Mouse (Mus musculus) embryo, embryonic 10.5 days (tissue): Measurements from ENCODE around the gene H2afj.
"Not testable (repeated sequence)": the region's sequence is repeated elsewhere in the genome, so short reads cannot be mapped to it uniquely, and the experiment has no call there.

Source experiments
- DNase-seq: peaks from one replicate; pipeline ENCODE4 v3.0.0-alpha.2; 2015; ENCODE audit warnings: low spot score

H2afj gene

DNA sequence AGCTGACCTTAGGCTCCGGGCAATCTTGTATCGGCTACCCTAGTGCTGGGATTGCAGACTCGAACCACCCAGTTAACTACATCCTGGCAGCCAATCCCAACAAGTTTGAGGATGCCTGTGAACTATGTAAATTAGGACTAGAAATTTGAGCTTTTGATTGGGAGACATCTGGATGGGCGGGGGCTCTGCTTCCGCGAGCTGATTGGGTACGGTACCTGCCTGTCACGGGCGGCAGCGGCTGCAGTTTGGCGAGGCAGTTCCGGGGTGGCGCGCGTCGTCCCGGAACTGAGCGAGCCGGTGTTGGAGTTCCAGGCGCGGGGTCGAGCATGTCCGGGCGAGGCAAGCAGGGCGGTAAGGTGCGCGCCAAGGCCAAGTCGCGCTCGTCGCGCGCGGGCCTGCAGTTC lies at the start of gene H2afj:
Gene H2afj (plus strand): TSS at position 231 of the 404 bp plus-strand sequence.
- peak; percentile 96 for DNase-seq

DNA sequence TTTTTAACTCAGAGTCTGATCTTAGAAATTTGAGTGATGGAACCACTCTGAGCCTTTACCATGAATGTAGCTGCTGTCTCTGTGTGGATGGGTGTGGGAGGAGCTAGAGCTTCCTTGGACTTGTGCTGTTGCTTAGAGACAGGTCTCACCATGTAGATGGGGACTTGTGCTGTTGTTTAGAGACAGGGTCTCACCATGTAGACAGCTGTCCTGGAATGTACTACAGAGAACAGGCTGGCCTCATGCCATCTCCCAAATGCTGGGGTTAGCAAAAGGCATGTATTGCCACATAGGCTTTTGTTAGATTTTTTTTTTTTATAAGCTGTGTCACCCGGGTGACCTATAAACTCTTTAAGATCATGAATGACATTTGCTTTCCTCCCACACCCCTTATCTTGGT lies 44.1 kb upstream of the H2afj start:
- no peak for DNase-seq

DNA sequence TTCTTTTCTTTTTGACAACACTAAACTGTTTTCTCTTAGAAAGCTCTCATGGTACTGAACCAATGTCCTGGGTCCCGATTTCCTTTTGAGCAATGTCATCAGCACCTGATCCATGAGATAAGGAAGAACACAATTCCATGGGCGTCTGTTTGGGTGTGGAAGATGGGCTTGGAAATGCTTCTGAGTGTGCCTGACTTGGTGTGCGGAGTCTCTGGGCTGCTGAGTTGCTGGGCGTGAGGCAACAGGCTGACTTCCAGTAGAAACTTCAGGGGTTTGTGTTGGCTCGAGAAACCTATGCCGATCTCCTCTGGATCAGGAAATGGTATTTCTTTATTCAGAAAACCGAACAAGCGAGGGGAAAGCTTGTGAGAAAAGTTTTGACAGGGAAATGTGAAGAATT lies 38.9 kb upstream of the H2afj start:
- DNase-seq = no peak

DNA sequence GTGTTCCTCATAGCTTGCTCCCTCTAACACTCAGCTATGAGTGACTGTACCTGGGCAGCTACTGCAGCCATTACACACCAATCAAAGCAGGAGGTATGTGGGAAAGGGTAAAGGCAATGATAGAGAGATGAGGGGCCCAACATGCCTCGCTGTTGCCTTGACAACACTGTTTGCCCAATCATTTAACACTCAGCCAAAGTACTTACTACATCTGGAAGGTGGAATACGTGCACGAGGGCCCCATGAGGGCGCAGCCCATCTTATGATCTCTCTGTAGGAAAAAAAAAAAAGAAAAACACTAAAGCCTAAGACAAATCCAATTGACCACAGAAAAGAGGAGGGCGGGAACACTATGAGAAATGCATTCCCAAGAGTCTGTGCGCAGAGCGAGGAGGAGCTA lies 38.2 kb upstream of the H2afj start:
- no peak for DNase-seq

DNA sequence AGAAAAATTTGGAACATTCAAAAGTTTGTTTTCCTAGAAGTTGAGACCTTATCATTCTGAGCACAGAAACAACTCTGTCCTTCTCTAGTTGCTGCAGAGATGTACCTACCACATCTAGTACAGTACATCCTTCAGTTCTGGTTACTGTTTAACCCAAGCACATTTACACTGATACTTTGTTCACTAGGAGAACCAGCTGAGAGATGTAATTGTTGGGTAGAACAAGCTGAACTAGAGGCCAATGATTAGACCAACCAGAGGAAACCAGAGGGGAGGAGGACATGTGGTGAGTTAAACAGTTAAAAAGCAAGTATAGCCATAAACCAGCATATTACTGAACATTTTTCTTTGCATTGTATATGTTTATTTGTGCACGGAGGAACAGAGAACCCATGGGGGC lies 31.7 kb upstream of the H2afj start:
- DNase-seq = no peak

DNA sequence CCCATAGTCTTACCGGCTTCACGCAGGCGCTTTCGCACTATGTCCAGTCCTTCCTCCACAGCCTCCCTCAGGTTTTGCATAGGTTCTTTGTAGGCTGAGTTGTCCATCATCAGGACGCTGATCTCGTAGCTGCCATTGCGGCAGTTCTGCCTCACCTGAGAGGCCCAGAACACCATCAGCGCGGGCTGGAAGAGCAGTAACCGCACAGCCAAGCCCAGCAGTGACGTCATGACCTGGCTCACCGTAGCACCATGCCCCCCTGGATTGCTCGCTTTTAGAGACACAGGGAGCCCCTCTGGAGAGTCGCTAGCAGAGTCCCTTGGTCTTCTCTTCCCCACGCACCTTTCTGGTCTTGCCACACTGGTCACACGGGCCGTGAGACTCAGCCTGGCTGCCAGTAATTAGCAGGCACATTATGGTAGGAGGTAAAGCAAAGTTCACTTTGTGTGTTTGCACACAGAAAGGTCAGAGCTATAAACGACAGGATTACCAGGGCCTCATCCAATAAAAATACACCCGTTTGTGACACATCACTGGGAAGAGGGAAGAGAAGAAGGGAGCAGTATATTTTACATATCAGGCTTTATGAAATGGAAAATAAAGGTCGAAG lies 26.6 kb upstream of the H2afj start, which contains the start of gene Gucy2c:
Gene Gucy2c (minus strand): TSS at position 389 of the 610 bp plus-strand sequence.
- DNase-seq = no peak

DNA sequence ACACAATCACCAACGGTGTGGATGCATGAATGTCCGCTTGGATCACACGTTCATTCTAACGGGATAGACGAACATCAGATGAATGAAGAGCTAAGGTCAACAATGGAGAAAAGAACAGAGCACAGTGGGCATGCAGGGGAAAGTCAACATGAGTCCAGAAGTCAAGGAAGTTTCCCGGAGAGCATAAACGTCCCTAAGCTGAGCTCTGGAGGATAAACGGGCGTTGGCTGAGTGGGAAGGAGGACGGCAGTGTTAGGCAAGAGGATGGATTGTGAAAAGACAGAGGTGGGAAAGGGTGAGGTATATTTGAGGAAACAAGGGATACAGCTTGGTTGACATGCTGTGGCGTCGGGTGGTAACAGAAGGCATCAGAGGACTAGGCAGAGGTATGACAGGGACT lies 25.9 kb upstream of the H2afj start:
- no peak for DNase-seq

DNA sequence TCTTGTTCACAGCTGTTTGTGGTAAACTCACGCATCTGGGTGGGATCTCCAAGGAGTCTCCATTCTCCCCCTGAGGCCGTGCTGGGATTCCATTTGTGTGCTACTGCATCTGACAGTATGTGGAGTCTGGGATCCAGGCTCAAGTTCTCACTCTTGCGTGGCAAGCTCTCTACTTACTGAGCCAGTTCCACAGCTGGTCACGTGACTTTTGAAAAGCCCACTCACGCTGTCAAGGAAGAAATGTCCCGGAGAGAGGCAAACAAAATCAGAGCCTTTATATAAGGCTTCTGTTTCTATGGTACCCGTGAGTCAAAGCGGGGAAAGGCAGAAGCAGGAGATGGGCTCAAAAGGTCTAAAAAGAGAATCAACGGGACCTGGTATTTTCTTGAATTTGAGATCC lies 25.3 kb upstream of the H2afj start:
- DNase-seq = no peak

DNA sequence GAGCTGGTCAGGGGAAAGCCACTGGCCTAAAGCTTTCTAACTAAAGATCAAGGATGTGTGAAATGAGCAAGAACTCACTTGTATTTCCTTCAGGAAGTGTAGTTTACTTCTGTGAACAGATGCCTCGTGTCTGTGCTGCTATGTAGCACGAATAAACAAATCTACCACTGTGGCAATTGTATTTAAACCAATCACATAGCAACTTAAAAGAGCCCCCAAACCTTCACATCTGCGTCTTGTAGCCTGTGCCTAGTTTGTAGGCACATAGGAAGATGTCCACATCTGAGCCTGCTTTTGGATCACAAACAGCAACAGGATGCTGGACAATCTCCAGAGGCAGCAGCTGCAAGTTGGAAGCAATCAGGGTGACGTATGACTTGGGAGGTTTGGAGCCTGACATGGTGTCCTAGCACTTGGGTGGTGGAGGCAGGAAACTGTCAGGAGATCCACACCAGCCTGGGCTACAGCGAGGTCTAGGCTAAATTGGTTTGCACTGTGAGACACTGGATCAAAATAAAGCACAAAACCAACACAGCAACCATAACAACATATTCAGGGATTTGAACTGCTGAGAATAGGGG lies 18.6 kb upstream of the H2afj start:
- no peak for DNase-seq

DNA sequence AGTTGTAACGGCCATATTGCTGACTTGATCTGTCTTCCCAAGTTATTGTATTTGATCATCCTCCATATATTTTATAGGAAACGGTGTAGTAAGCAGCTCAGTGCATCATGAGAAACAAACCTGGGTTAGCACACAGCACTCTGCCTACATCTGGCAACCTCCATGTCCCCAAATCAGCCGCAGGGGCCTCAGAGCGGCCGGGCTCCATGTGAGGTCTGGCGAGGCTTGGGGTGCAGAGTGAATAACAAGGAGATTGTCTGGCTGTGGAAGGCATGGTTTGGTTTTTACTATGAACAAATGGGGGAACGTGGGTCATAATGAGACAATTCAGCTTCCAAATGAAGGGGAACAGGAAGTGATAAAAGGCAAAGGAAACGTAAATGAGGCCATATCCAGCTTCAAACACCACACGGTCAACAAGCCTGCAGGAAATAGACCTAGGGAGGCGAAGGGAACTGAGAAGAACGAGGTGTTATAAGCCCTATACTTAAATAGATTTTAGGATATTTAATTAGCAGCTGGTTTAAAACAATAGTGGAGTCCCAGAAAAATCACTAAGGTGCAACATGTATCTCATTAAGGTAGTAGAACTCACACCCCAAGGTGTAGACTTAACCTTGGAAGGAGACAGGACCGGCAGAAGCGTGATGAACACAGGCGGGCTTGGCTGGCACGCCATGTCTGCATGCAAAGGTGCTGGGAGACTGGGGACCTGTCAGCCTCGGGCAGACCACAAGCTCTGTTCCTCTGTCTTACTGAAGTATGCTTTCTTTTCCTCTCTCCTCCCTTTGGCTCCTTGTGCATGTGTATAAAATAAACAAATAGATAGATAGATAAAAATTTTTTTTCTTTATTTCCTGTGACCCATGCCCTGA lies 14.9 kb upstream of the H2afj start:
- peak; percentile 23 for DNase-seq

DNA sequence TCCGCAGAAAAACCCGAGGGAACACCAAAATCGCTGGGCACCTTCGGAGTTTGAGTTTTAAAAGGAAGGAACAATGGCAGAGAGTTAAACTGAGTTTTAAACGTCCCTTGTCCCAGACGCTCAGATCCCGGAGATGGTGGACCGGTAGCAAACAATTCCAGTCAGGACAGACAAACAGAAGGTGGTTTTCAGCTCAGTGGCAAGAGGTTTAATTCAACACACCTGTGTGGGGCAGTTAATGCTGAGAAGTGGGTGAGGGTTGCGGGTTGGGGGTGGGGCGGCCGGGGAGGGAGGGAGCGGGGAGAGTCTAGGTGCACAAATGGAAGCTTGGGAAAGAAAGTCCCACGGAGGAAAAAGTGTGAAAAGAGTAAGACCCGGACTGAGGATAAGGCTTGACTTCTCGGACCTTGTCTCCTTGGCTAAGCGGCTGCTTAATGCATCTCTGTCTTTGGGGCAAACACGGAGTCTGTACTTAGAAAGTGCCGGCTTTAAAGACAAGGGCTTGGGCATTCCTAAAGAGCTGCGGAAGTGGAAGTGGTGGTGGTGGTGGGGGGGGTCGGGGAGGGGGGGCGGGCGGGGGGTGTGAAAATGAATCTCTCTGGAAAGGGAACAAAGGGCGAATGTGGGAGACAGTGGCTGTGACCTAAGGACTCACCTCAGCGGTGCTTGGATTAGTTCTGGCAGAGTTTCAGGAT lies 14.1 kb upstream of the H2afj start:
- DNase-seq = peak; percentile 42

DNA sequence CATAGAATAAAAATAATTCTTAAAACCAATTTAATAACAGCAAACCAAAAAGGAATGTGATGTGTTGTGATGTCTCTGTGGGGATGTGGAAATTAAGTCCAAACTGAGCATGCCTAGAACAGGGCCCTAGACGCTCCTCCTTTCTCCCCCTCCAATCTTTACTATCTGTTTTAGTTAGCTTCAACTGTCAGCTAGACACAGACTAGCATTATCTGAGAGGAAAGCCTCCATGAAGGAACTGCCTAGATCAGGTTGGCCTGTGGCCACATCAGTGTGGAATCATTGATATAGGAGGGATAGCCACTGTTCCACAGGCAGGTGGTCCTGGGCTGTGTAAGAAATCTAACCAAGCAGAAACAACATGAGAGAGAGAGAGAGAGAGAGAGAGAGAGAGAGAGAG lies 12.9 kb upstream of the H2afj start:
- DNase-seq = no peak

DNA sequence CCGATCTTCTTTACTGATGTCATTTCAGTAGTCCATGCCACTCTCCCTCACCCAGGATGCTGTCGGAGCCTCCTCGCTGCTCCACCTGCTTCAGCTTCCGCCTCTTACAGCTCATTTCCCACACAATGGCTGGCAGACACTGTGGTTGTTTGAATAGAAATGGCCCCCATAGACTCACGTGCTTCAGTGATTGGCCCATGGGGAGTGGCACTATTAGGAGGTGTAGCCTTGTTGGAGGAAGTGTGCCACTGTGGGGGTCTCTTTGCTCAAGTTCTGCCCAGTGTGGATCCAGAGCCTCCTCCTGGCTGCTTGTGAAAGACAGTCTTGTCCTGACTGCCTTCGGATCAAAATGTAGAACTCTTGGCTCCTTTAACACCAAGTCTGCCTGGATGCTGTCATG lies 12.2 kb upstream of the H2afj start:
- DNase-seq = no peak

DNA sequence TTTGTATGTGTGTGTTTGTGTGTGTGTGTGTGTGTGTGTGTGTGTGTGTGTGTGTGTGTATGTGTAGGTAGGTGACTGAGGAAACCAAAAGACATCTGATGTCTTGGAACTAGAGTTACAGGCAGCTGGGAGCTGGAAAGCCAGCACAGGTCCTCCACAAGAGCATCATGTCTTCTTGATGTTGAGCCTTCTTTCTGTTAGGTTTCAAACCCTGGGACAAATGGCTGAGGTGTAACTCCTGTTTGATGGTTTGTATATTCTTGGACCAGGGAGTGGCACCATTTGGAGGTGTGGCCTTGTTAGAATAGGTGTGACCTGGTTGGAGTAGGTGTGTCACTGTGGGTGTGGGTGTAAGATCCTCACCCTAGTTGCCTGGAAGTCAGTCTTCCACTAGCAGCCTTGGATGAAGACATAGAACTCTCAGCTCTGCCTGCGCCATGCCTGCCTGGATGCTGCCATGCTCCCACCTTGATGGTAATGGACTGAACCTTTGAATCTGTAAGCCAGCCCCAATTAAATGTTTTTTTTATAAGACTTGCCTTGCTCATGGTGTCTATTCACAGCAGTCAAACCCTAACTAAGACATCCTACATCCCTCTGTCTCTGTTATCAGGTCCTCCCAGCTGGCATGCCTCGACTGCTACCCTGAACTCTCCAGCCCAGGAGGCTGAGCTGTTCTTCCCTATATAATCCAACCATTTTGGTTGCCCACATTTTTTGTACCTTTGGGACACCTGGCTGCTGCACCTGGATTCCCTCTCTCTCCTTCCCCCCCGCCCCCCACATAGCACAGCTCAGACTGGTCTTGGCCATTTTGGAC lies 10.0 kb upstream of the H2afj start:
- not testable (repeated sequence) for DNase-seq

DNA sequence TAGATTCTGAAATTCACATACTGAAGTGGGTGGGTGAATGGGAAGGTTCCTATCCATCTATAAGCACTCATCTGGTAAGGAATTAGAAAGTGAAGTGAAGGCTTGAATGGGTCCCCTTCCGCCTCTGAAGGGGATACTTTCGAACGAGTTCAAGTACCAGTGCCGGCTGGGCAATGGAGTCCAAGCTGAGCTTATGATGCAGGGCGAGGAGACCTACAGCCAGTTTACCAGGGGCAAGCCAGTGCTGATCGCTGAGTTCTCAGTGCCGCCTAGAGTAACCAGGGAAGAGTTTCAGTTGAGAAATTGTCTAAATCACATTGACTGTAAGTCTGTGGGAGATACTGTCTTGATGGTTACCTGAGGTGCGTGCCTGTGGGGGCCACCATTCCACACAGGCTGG lies 7.3 kb upstream of the H2afj start:
- DNase-seq = no peak

DNA sequence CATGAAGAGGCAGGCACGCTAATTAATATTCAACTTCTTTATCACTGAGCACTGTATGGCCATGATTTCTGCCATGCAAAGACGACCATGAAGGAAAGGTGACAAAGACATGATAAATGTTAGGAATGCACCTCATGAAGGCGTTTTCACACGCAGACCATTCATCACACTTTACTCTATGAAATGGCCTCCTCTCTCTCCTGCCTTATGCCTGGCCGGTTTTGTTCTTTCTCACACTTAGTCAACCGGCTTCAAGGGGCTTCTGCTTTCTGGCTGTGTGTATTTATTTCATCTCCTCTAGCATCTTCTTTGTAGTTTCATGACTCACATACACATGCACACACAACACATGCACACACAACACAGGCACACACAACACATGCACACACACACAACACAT lies 6.8 kb upstream of the H2afj start:
- no peak for DNase-seq

DNA sequence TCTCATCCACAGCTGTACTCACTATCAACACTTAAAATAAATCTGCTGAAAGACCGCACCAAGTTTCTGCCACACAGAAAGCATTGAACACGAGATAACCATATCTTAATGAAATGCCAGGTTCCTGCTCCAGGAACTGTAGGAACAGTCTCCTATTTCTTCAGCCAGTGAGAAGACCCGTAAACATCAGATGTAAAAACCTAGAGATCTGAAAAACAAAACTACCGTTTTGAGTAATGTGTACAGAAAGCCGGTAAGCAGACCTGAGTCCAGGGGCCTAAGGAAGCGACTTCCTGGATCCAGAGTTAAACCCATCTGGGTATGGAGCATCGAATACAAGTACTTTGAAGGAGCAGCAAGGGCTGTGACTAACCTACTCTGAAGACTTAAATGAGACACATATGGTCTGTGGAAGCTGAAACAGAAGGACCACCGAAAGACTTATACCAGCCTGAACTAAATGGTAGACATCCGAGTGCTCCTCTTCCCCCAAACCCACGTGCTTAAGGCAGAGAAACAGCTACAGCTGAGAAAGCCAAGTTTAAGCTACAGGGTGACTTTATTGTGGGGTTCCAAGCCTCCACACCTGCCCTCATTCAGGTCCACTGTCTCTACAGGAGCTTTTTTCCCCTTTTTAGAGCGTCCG lies 4.8 kb upstream of the H2afj start:
- DNase-seq = no peak

DNA sequence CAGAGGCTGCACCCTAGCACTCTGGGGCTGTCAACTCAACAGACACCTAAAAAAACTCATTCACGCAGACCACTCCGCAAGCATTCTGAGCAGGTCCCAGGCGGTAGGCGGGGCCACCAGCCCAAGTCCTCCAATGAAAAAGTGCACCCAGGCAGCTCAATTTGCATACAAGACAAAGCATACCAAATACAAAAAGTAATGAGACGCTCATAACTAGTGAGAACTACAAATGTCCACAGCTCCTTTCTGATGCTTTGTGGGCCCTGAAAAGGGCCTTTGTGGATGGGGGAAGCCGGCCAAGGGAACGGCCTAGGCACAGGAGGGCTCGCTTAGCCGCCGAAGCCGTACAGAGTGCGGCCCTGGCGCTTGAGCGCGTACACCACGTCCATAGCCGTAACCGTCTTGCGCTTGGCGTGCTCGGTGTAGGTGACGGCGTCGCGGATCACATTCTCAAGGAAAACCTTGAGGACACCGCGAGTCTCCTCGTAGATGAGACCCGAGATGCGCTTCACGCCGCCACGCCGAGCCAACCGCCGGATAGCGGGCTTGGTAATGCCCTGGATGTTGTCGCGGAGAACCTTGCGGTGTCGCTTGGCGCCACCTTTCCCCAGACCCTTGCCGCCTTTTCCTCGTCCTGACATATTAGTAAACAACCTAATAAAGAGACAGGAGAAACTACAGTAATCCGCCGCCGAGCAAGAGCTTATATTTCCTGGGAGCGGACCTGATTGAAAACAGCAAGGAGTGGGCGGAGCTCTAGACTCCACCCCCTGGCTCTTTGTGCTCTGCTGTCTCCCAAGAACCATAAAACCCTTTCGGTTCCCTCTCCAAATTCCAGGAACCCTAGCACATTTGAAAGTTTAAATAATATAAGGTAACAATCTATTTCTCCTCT lies 4.1 kb upstream of the H2afj start, which contains the start of gene Hist4h4:
Gene Hist4h4 (minus strand): TSS at position 677 of the 895 bp plus-strand sequence.
- peak; percentile 97 for DNase-seq

DNA sequence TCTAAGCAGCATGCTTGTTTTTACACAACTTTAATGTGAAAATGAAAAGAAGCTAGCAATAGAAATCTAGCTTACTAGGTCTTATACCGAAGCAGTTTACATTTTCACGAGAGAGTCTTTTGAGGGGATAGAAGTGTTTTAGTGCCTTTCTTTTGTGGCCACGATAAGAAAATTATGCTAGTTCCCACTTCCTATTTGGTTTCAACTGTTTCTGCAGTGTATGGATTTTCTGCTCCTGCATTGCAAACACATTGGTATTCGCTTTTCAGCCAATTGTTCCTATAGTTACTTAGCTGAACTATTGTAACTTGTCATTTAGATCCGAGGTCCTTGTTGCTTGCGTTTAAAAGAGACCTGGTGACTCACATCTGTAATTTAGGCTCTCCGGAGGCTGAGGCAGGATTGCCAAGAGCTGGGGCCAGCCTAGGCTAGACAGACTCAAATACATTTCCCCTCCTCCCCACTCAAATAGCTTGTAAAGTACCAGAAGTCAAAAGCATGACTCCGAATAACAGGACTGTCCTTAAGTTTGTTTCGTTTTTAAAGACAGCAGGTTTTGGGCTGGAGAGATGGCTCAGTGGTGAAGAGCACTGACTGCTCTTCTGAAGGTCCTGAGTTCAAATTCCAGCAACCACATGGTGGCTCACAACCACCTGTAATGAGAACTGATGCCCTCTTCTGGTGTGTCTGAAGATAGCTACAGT lies 3.2 kb upstream of the H2afj start:
- DNase-seq = peak; percentile 57

DNA sequence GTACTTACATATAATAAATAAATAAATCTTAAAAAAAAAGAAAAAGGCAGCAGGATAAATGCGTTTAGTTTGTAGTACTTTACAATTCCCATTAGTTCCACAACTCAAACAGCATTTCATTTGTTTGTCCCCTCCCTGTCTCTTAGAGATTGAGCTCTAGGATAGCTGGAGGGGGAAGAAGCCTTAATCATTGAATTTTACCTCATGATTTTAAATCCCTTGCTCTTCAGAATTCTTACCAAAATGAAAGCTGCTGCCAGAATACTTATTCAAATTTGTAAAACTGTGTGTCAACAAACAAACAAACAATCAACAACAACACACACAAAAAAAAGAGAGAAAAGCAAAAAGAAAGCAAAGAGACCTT lies 2.7 kb upstream of the H2afj start:
- DNase-seq = no peak
